Mouse (Mus musculus) cerebellum, adult 9-11 months (tissue): ENCODE measurements around the gene Gga1.
"Not testable (repeated sequence)": the region's sequence is repeated elsewhere in the genome, so short reads cannot be mapped to it uniquely, and the experiment has no call there.

Experiments
- DNase-seq: peaks from one replicate; pipeline ENCODE4 v3.0.0; 2022

The Gga1 gene

DNA sequence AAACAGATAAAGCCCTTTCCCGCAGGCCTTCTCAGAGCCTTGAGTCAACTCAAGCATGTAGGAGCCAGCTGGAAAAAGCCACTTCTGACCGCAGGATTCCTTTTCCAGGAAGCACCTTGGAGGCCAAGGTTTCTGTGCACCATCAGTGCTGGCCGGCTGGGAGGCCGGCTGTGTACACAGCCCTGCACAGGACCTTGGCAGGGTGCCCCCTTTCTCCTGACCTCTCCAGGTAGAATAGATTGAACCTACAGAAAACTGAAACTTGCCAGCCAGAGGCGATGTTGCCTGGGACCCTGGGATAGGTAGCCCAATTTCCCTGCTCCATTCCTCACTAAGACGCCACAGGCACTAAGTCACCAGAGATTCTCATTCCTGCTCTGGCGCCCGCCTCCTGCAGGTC lies 31.1 kb upstream of the Gga1 start:
- DNase-seq: no peak

DNA sequence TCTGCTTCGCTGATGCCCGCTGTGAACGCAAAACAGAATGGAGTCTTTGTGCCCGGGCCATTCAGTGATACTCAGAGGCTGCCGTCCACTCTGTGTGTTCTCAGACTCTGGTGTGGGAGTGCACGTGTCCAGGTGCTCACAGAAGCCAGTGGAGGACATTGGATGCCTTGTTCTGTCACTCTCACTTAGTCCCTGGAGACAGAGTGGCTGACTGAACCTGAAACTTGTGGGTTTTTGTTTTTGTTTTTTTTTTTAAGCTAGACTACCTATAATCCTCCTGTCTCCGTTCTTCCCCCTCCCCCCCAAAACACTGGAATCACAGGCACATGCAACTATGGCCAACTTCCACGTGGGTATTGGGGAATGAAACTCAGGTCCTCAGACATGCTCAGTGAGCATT lies 30.6 kb upstream of the Gga1 start:
- no peak for DNase-seq

DNA sequence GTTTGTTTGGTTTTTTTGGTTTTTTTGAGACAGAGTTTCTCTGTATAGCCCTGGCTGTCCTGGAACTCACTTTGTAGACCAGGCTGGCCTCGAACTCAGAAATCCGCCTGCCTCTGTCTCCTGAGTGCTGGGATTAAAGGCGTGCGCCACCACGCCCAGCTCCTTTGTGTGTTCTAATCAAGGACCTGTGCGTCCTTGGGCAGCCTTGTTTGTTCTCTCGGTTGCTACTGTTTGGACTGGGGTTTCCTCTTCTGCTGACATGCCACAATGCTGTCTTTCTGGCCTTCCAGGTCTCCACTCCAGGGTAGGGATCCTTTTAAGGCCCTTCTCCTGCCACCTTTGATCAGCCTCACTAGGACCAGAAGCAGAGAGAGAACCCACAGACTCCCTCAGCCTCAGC lies 30.2 kb upstream of the Gga1 start:
- DNase-seq: not testable (repeated sequence)

DNA sequence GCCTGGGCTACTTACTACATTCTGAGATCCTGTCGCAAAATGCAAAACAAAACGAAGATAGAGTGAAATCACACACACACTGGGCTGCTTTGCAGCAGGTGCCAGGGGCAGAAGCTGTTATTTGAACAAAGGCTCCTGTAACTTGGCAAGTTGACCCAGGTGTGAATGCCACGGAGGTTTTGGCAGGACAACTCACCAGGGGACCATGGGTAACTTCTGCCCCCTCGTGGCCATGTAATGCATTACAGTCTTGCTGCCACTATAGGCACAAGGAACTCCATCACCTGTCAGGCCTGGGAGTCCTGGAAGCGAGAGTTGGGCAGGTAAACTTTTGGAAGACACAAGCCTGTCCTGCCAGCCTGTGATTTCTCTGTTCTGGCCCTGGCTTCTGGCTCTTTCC lies 28.5 kb upstream of the Gga1 start:
- peak; percentile 69 for DNase-seq

DNA sequence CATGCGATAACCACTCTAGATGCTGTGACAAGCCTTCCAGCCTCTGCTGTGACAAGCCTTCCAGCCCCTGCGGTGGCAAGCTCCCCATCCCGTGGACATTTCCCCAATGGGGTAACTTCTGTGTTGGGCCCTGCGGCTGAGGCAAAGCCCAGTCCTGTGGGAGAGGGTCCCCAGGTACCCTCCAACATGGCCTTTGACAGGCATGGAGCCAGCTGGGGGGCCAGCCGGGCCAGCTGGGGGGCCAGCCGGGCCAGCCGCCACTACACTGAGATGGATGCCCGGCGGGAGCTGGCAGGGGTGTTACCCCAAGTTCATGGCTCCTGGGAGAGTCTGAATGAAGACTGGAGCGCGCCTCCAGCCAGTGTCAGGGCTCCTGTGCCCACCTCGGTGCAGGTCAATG lies 27.5 kb upstream of the Gga1 start:
- DNase-seq: no peak

DNA sequence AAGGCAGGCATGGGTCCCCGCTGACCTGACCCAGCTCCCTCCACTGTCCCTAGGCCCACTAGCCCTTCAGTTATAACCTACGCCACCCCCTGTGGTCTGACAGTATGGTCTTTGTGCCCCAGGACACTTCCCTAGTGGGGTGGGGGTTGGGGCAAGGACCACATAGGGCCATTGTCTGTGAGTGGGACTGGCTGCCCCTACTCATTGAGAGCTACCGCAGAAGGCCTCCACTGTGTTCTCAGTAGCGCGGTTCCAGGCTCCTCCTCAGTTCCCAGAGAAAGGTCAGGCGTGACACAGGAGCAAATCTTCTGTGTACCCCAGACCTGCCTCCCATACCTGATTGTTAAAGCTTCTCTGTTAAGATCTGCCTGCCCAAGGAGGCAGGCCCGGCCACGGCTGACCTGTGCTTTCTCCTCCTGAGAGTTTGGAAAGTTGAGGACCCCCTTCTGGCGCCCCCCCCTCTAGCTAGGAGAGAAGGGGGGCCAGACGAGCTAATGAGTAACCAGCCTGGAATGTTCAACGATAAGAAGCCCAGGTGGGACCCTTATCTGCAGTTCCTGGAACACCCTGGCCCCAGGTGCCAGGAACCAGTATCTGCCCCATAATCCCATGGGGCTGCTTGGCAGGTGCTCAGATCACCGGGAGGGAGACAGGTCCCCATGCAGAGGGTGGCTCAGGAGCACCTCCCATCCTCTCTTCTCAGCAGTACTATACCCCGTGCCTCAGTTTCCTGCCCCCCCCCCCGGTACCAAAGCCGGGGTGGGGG lies 26.7 kb upstream of the Gga1 start:
- no peak for DNase-seq

DNA sequence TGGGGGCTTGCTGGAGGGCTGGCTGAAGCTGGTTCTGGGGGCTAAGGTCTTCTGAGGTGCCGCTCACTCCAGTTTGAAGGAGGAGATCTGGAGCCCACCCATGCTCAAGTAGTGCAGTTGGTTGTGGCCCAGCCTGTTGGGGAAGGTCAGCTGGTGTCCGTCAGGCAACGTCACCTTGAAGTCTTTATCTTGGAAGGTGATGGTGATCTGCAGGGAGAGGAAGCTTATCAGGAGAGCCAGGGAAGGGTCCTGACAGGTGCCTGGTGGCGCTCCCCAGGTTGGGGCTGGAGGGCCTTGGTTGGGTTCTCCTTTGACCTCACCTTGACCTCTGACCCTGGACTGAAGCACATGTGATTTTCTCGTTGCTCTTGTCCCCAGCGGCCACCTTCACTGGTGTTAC lies 26.0 kb upstream of the Gga1 start:
- no peak for DNase-seq

DNA sequence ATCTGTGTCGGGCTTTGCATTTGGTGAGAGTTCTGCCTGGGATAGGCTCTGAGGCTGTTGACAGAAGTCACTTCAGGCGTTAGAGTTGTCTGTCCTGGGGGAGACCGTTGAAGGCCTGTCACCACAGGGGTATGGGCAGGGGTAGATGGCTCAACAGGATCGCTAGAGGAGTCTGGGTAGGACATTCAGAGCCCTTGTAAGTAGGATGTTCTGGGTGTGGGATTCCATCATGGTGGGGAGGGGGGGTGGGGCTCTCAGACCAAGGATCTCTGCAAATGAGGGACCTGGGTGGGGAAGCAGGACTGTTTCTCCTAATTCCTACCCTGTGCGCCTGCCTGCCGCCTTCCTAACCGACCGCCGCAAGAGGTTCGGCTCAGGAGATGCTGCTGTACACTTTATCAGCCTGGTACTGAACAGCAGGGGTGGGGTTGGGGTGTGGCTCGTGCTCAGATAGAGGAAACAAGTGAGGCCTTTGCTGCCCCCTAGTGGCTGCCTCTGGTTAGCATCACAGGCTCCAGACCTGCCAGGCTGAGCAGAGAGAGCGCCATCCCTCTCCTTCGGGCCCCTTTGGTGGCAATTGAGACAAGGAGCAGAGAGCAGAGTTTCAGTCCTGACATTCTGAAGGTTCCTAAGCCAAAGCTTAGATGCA lies 25.4 kb upstream of the Gga1 start:
- DNase-seq: peak; percentile 88

DNA sequence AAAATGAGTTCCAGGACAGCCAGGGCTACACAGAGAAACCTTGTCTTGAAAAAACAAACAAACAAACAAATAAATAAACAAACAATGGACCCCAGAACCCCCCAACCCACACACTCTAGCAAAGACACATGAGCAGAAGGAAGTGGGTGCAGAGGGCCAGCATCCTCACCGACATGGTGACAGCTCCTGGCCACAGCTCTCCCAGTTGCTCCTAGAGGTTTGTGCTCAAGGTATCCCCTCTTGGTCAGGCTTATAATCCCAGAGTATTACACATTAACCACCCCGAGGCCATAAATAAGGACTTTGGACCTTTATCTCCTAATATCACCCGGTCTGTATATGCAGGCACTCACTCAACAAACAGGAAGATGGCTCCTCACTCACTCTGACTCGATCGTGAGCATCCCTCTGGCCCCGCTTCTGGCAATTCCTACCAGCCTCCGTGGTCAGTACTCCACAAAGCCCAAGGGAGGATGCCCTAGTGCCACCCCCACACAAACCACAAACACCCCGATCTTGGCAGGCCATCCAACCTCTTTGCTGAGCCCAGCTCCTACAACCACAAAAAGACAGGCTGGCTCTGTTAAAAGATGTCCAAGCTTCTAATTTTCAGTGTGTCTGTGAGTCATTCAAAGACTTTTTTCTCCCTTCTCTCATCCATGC lies 21.6 kb upstream of the Gga1 start, which contains the start of gene Lgals2:
TSS of gene Lgals2 (minus strand) at position 227 of the 663 bp plus-strand sequence.
- no peak for DNase-seq

DNA sequence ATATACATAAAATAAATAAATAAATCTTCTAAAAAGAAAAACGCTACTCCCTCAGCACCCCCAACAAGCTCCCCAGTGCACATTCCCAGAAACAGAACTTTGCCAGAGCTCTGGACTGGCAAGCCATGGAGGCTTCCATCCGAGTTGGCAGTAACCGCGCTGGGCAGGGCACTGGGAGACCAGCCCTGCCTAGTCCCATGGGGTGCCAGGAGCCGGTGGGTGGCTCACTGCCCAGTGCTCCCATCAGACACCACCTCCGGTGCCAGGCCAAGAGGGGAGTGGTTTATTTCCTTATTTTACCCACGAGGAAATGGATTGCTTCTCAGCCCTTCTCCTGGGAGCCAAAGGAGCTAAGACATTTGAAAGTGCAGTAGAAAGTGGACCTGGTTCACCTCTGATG lies 20.0 kb upstream of the Gga1 start:
- peak; percentile 73 for DNase-seq

DNA sequence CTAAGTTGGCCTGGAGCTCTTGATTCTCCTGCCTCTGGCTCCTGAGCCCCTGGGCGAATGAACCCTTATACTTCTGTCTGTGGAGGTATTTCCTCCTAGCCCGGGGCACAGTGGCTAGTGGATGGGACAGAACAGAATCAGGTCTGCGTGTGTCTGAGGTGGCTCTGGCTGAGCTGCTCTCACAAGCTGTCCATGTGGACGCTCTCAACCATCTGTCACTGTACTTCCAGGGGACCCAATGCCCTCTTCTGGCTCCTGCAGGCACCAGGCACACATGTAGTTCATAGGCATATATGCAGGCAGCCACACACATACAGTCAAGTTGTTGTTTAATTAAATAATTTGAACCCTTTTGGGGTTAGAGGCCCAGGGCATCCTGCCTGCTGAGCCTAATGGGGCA lies 17.7 kb upstream of the Gga1 start:
- DNase-seq: peak; percentile 86

DNA sequence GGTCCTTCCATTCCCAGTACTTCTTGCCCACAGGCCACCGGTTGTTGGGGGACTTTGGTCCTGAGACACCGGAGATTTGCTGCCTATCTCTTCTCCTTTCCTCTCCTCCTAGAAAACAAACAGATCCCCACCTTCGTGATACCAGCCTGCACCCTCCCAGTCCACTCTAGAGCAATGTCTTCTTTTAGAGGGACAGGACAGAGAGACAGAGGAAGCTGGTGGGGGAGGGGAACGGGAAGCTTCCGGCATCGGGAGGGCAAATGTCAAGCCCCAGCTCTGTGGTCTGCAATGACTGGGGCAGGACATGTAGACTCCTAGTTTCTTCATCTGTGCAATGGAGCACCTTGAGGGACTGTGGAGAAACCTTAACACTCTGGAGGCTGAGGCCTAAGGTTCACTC lies 17.3 kb upstream of the Gga1 start:
- DNase-seq: no peak

DNA sequence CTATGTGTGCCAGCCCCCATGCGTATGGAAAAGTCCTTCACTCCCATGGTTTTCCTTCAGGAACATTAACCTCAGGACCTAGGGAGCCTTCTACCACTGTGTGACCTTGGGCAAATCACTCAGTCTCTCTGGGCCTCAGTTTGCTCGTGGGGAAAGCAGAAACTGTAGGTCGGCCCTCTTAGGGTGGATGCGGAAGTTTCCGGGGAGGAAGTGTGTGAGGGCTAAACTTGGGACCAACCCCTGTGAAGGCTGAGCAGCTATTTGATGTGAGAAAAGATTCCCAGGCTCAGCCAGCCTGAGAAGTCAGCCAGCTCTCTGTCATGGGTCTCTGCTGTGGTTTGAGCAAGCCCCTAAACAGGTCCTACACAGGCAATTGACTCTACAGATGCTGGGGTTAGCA lies 14.7 kb upstream of the Gga1 start:
- no peak for DNase-seq

DNA sequence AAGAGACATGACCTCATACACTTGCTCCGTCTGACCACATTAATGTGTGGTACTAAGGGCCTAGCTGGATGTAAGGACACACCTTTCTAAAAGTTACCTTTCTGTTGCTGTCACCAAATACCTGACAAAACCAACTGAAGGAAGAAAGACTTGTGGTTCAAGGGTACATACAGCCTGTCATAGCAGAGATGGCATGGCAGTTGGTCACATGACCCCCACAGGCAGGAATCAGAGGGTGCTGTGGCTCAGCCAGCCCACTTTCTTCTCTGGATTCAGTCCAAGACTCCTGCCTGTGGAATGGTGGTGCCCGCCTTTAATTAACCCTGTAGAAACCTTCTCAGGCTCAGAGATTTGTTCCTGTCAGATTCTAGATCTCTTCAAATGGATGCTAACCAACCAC lies 13.8 kb upstream of the Gga1 start:
- DNase-seq: no peak

DNA sequence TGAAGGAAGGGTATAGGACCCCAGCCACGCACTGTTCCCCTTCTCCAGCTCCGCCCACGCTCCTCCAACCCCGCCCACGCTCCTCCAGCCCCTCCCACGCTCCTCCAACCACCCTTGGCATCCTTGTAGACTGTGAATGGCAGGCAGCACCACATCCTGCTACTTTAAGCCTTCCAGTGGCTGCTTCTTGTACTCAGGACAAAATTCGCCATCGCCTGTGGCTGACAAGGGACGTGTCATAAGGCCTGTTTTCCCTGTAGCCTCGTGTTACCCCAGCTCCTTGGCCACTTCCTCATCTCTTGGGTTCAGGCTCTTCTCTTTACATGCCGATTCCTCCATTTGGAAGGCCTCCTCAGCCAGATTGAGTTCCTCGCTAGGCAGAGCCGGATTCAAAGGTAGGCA lies 13.1 kb upstream of the Gga1 start:
- DNase-seq: no peak

DNA sequence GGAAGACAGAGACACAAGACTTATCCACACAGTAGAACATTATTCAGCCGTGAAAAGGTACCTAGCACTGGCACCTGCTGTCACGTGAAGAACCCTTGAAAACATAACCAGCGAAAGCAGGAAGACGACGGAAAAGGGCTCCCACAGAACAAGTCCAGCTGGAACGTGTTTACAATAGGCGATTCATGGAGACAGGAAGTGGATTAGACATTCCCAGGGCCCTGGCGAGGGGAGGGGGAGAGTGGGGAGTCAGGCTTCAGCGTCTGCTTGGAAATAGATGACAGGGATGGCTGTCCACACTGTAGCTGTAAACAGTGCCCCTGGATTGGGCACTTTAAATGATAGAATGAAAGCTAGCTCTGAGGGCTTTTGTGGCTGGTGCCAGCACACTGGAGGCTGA lies 8.6 kb upstream of the Gga1 start:
- DNase-seq: no peak

DNA sequence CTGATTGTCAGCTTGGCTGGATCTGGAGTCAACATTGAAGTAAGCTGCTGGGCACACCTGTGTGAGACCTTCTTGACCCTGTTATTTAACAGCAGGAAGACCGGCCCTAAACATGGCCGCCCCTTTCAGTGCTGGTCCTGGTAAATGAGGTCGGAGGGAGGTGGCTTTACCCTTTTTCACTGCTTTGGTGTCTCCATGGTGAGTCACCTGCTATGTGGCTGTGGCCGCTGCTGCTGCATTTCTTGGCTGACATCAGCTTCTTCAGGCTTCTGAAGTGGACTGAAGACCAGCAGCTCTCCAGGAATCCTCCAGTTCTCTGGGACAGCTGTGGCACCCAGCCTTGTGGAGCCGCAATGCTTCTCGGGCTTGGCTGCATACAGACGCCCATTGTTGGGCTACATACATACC lies 8.2 kb upstream of the Gga1 start:
- no peak for DNase-seq

DNA sequence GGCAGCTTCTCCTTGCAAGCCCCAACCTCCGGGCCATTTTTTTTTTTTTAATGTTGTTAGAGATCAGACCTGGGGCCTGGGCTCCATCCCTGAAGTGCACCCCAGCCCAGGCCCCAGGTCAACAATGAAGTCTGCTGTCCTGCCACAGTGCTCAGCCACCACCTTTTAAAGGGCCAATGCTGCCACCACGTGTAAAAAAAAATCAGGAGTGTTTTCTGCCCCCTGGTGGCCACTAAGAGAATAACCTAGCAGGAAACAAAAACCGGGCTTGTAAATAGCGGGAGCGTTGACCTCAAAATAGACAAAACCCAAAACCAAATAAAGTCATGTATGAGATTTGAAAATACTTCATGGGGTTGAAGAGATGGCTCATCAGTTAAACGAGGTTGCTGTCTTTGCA lies 7.2 kb upstream of the Gga1 start:
- DNase-seq: peak; percentile 57

DNA sequence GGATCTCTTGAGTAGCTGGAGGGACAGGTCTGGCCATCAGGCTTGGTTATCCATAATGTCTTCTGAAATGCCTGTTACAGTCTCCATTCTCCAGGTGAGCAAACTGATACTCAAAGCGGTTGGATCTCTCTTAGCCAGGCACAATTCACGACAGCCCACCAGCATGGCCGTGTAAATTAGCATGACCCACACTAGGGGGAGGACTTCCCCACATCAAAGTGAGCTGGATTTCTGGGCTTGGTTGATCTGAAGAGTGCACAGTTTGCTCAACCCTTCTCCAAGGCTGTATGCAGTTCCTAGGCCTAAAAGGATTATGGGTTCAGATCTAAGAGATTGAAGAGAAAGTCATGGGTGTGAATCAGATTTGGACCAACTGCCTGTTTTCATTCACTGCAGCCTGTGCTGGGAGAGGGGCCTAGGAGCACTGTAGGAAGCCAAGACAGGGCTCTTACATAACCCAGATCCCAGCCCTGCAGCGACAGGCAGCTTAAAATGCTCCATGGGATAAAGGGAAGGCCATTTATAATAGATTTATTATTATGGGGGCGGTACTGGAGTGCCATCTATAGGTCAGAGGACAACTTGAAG lies 4.9 kb upstream of the Gga1 start:
- no peak for DNase-seq

DNA sequence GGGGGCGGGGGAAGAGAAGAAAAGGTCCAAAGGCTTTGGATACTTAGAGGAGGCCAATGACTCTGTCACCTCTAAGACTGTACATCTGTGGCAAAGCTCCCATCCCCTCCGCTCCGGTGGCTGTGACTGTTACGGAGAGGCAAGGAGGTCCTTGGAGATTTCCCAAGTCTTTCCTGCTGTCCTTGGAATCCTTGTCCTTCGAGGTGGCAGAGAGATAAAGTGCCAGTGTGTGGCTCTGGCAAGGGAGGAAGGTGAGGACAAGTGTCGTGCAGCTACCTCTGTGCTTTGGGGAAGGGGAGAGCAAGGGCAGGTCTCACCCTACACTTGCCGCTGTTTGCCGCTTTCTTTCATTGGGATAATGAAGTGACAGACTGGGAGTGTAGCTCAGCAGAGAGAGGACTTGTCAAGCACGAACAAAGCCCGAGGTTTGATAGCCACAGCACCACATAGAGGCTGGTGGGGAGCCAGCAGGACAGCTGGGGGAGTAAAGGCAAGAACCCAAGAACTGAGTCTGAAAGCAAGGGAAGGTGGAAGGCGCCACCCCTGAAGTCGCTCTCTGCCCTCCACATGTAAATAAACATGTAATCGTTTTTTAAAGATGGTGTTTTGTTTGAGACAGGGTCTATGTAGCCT lies 3.1 kb upstream of the Gga1 start:
- DNase-seq: no peak

DNA sequence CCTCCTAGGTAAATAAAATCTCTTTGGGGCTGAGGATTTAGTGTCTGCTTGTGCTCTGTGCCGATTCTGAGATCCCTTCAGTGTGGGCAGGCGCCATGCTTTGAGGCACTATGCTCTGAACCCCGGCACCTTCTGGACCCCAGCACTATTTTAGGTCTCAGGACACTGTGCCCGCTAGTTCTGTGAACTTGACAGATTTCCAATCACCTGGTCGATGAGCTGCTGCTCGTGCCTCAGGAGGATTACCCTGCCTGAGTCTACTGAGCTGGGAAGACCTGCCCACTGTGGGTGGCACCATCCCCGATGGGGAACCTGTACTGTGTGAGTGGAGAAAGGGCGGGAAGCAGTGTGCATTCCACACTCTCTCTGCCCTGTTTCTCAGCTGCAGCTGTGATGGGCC lies 2.0 kb upstream of the Gga1 start:
- peak; percentile 60 for DNase-seq

DNA sequence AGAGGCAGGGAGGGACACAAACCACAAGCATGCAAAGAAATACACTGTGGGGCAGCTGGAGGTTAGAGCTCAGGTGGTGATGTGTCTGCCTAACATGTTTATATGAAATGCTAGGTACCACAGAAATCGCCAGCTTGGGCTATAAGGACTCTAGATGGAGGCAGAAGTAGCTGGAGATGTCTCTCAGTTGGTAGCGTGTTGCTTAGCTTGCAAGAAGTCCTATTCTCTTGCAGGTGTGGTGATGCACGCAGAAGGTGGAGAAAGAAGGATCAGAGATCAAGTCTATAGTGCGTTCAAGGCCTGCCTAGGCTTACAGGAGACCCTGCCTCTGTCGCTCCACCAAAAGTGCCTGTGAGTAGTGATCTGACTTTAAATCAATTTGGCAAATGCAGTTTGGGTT lies 1.5 kb upstream of the Gga1 start:
- peak; percentile 51 for DNase-seq

DNA sequence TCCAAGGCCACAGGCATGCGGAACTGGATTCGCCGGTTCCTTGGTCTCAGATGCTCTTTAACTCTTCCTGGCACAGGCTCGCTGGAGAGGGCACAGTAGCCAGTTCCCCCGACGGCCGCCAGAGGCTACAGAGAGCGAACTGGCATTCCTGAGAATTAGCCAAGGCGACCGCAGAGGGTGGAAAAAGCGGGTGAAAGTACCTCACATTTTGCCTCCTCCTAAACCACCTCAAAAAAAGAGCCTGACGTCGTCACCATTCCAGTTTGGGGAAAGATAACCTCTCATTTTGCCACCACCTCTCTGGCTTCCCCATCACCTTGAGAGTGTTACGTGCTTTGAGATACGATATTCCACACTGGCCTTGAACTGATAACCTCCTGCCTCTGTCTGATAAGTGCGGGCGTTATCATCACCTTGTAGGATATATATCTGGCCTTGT lies 713 bp upstream of the Gga1 start:
- DNase-seq: peak; percentile 89
